Mouse (Mus musculus): ENCODE measurements around the gene Spen.

GRCm38 (mm10) chr4:141564660-141565059, 26.3 kb upstream of the Spen start:
- no peak for TF ChIP-seq EP300 (IDR thresholded peaks at IDR 0.05; ENCODE audit: low read depth)
- TF ChIP-seq CTCF (IDR thresholded peaks at IDR 0.05; ENCODE audit: low read depth), result no peak
